In the genomic region with DNA sequence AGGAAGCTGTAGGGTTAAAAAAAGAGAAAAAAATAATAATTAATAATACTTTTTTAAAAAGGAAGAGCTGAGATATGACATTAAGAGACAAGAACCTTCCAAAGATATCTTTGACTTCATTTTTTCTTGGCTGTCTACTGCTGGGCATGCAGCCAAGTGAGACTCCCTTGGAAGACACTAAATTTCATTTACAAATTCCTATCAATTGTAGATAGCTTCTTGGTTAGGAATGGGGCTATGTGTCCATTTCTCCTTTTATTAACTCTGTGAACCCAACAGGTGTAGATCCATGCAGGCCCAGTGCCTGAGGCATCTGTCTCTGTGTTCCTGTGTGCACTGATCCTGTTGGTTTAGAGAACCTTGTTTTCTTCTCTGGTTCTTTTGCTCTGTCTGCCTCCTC, we compare ENCODE assay signal across 14 mouse cellular contexts.
DNase-seq lines count a peak whose midpoint lies in the region; ATAC-seq and TF ChIP-seq lines count a peak whose summit lies in the region.
"Had no signal": no experiment of that assay in that cellular context is flagged by ENCODE, and none has a peak within 500 bp of the region (broad histone marks: within the 10 kb centered on the region; RNA-seq: fewer than 3 reads in every experiment).

No protein-coding gene starts in this region.

- DNase-seq in gastrocnemius, postnatal 10 days: peak; percentile 38
- DNase-seq in gastrocnemius, postnatal 25 days: no peak
- DNase-seq in lung, postnatal 10 days: peak; percentile 3
- no peak for DNase-seq in lung, postnatal 14 days
- DNase-seq in cerebellum, adult 9-10 months: peak; percentile 59
- peak; percentile 37 to 45 for DNase-seq in right cerebral cortex, postnatal 10 days (ENCODE audit: low spot score in 2 of 2)
- DNase-seq in lung, adult 2 months: no peak
- DNase-seq: adrenal gland, postnatal 36 days; kidney, adult 2 months; thymus, adult 2 months had no signal

- TF ChIP-seq POLR2A in lung, adult 2 months (IDR thresholded peaks at IDR 0.05; ENCODE audit: borderline replicate concordance, extremely low read depth, low read depth, low read length): no peak

- no peak for TF ChIP-seq CTCF in lung, adult 2 months (IDR thresholded peaks at IDR 0.05; ENCODE audit: insufficient read depth, low read length)

- H3K4me3 ChIP-seq in lung, adult 2 months (replicated peaks; ENCODE audit: extremely low read depth, low read depth, low read length): no peak overlapping the region
- H3K4me3 ChIP-seq: forebrain, embryonic 13.5 days; heart, embryonic 15.5 days; midbrain, embryonic 12.5 days had no signal

- ATAC-seq in granulocyte monocyte progenitor cell, adult 5-6 weeks (replicated peaks; ENCODE audit: poor library complexity, severe bottlenecking): no peak
- ATAC-seq: forebrain, embryonic 13.5 days had no signal

- H3K4me1 ChIP-seq in lung, adult 2 months (ENCODE audit: control insufficient read depth, insufficient read depth, low read length): no peaks in the 10 kb centered on the region
- H3K4me1 ChIP-seq: forebrain, embryonic 13.5 days; heart, embryonic 15.5 days; midbrain, embryonic 12.5 days had no signal

Comparison
In these comparisons a context has a peak if more than half of its experiments do, and no peak if none do; other contexts are left out.
1. DNase-seq: peak in gastrocnemius, postnatal 10 days (single experiment), lung, postnatal 10 days (single experiment), cerebellum, adult 9-10 months (single experiment) and right cerebral cortex, postnatal 10 days (2 of 2); none in gastrocnemius, postnatal 25 days (single experiment), lung, postnatal 14 days (single experiment) and lung, adult 2 months (single experiment).